ENCODE assay signal across 7 mouse cellular contexts in the genomic region with DNA sequence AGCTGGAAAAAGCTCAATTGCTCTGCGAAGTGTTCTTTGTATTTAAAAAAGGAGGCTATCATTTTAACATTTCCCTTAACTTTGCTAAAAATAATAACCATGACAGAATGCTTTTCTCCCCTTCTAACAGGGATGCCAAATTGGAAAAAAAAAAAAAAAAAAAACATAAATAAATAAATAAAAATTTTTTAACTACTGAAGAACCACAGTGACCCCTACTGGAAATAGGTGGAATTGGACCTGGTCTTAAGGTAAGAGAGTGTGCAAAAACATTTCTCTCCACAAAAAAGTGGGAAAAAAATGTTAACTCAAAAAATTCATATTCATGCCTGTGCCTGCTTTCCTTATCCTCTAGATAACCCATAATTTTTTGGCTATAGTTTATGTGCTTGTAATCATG.
DNase-seq lines count a peak whose midpoint lies in the region; TF ChIP-seq lines count a peak whose summit lies in the region.

No protein-coding gene starts in this region.

- H3K4me1 ChIP-seq in kidney, adult 2 months (ENCODE audit: control insufficient read depth, insufficient read depth, low read length), result no peaks in the 10 kb centered on the region; the same call in 1 of the 2 replicates

- no peaks in the 10 kb centered on the region for H3K27me3 ChIP-seq in kidney, adult 2 months (replicated peaks; ENCODE audit: control insufficient read depth, insufficient read depth, low read length)

- TF ChIP-seq POLR2A in kidney, adult 2 months (IDR thresholded peaks at IDR 0.05; ENCODE audit: low read depth, low read length), result no peak

- 0 out of 2 replicates have a peak, but pooled peaks have one; percentile 13 for TF ChIP-seq CTCF in kidney, adult 2 months (conservative IDR thresholded peaks at IDR 0.05; ENCODE audit: insufficient read depth, insufficient read length, low read depth, low read length)

- 54% methylated on average over 1 of the region's 1 CpGs for WGBS in kidney, adult 2 months

- H3K27ac ChIP-seq in kidney, adult 2 months (ENCODE audit: insufficient read depth, low read depth, low read length), result no peak overlapping the region

- no peaks in the 10 kb centered on the region for H3K36me3 ChIP-seq in kidney, adult 2 months (ENCODE audit: control insufficient read depth, insufficient read depth, low read length)

- H3K4me3 ChIP-seq in kidney, adult 2 months (ENCODE audit: insufficient read depth, low read depth, low read length), result no peak overlapping the region

- DNase-seq in kidney, adult 2 months, result peak; percentile 32
- no peak for DNase-seq in kidney, adult 18-20 months
- DNase-seq in urinary bladder, postnatal 25 days (ENCODE audit: low spot score), result peak; percentile 3
- no peak for DNase-seq in urinary bladder, adult 2 months (ENCODE audit: low spot score)
- peak; percentile 66 for DNase-seq in cerebellum, adult 9-10 months
- peak; percentile 2 for DNase-seq in lung, postnatal 25 days (ENCODE audit: low spot score)
- no peak for DNase-seq in T-cell, adult 2 months (ENCODE audit: low spot score)

Comparison
In these comparisons a context has a peak if more than half of its experiments do, and no peak if none do; other contexts are left out.
1. DNase-seq: peak in kidney, adult 2 months (single experiment), urinary bladder, postnatal 25 days (single experiment), cerebellum, adult 9-10 months (single experiment) and lung, postnatal 25 days (single experiment); none in kidney, adult 18-20 months (single experiment), urinary bladder, adult 2 months (single experiment) and T-cell, adult 2 months (single experiment).